Mouse (Mus musculus) heart, embryonic 10.5 days (tissue): ENCODE results near the gene Csad. TPM values are rescaled to one million over a fixed set of nuclear protein-coding genes. Genes with fewer than 3 reads are reported as not detected.
A peak's percentile ranks its signal among the peaks of the same experiment; 100 is the strongest.

Experiments
- DNase-seq: peaks from one replicate; pipeline ENCODE4 v3.0.0-alpha.2; 2017; ENCODE audit warnings: low spot score
- H3K27ac ChIP-seq: fragments of 300-500 bp; sonication (generic); 2 replicates; pipeline ENCODE4 v1.5.1; 2016; ENCODE audit warnings: mild to moderate bottlenecking
- H3K27me3 ChIP-seq: fragments of 300-500 bp; sonication (generic); 2 replicates; pipeline ENCODE4 v1.6.1; 2016; ENCODE audit warnings: mild to moderate bottlenecking; ENCODE audit not compliant: poor library complexity, insufficient read depth, severe bottlenecking
- H3K36me3 ChIP-seq: fragments of 300-500 bp; sonication (generic); 2 replicates; pipeline ENCODE4 v1.6.1; 2016; ENCODE audit warnings: mild to moderate bottlenecking, moderate library complexity
- H3K4me1 ChIP-seq: fragments of 300-500 bp; sonication (generic); 2 replicates; pipeline ENCODE4 v1.6.1; 2016; ENCODE audit warnings: mild to moderate bottlenecking
- H3K4me3 ChIP-seq: fragments of 300-500 bp; sonication (generic); 2 replicates; pipeline ENCODE4 v1.5.1; 2016; ENCODE audit warnings: mild to moderate bottlenecking, moderate library complexity
- H3K9me3 ChIP-seq: fragments of 300-500 bp; sonication (generic); 2 replicates; pipeline ENCODE4 v1.6.1; 2016; ENCODE audit warnings: mild to moderate bottlenecking, moderate library complexity
- WGBS: fragments of 180-500 bp; shearing (Covaris S2); methylation state at CpG from one replicate; pipeline ENCODE4 v1.1.7; 2016; 5-methylcytosine and 5-hydroxymethylcytosine counted together
- polyA plus RNA-seq: library from polyadenylated mRNA; unstranded; fragments of >200 nt; fragmentation: Nextera tagmentation; extraction: Ambion mirVana; gene quantifications from 2 replicates; pipeline ENCODE4 v1.2.1, GENCODE M21; 2016

Gene Csad
- polyA plus RNA-seq, 1 experiment from 2014 or later, result 41.0 TPM

- Histone ChIP-seq H3K4me1 (peaks cover 43% of the 10 kb centered on the region), H3K9me3 (no peaks in the 10 kb centered on the region), H3K4me3 (no peak overlapping the region), H3K27me3 (peaks cover 5% of the 10 kb centered on the region; the same call in 1 of the 2 replicates), H3K36me3 (peaks cover 38% of the 10 kb centered on the region), H3K27ac (peak overlapping the region; percentile 32; the same call in 1 of the 2 replicates)
- DNase-seq, result no peak
- 86% methylated on average over 10 of the region's 10 CpGs for WGBS
Measured at GRCm38 (mm10) chr15:102188096-102188495, 16.4 kb downstream of the Csad start.

- WGBS, result 81% methylated on average over 11 of the region's 11 CpGs
- Histone ChIP-seq H3K4me1 (peaks cover 26% of the 10 kb centered on the region), H3K27ac (no peak overlapping the region), H3K4me3 (no peak overlapping the region), H3K9me3 (no peaks in the 10 kb centered on the region), H3K36me3 (peaks cover 38% of the 10 kb centered on the region), H3K27me3 (peaks cover 5% of the 10 kb centered on the region; the same call in 1 of the 2 replicates)
- DNase-seq, result no peak
Measured at GRCm38 (mm10) chr15:102186239-102186638, 18.3 kb downstream of the Csad start.

- Histone ChIP-seq H3K4me1 (peaks cover 14% of the 10 kb centered on the region), H3K36me3 (peaks cover 48% of the 10 kb centered on the region), H3K4me3 (no peak overlapping the region), H3K27me3 (no peaks in the 10 kb centered on the region), H3K27ac (no peak overlapping the region), H3K9me3 (no peaks in the 10 kb centered on the region)
- no peak for DNase-seq
- 75% methylated on average over 3 of the region's 3 CpGs for WGBS
Measured at GRCm38 (mm10) chr15:102183076-102183475, 21.4 kb downstream of the Csad start.

GRCm38 (mm10) chr15:102179924-102180323 is 24.6 kb downstream of the Csad start:
- H3K27me3 ChIP-seq, result no peaks in the 10 kb centered on the region
- no peaks in the 10 kb centered on the region for H3K4me1 ChIP-seq
- no peaks in the 10 kb centered on the region for H3K9me3 ChIP-seq
- no peak overlapping the region for H3K4me3 ChIP-seq
- no peak overlapping the region for H3K27ac ChIP-seq
- H3K36me3 ChIP-seq, result peaks cover 30% of the 10 kb centered on the region
- 88% methylated on average over 14 of the region's 14 CpGs for WGBS
- DNase-seq, result no peak

- Histone ChIP-seq H3K36me3 (peaks cover 22% of the 10 kb centered on the region), H3K27ac (no peak overlapping the region), H3K4me3 (no peak overlapping the region), H3K9me3 (no peaks in the 10 kb centered on the region), H3K4me1 (no peaks in the 10 kb centered on the region), H3K27me3 (no peaks in the 10 kb centered on the region)
- no peak for DNase-seq
- WGBS, result 74% methylated on average over 9 of the region's 9 CpGs
Measured at GRCm38 (mm10) chr15:102179106-102179505, 25.4 kb downstream of the Csad start.

- Histone ChIP-seq H3K36me3 (peaks cover 16% of the 10 kb centered on the region), H3K27ac (no peak overlapping the region), H3K4me1 (no peaks in the 10 kb centered on the region), H3K27me3 (no peaks in the 10 kb centered on the region), H3K4me3 (no peak overlapping the region), H3K9me3 (no peaks in the 10 kb centered on the region)
- WGBS, result 22% methylated on average over 6 of the region's 6 CpGs
- no peak for DNase-seq
Measured at GRCm38 (mm10) chr15:102178279-102178678, 26.2 kb downstream of the Csad start.

GRCm38 (mm10) chr15:102177417-102177816 is 27.1 kb downstream of the Csad start:
- Histone ChIP-seq H3K27me3 (no peaks in the 10 kb centered on the region), H3K9me3 (no peaks in the 10 kb centered on the region)
- WGBS, result 85% methylated on average over 8 of the region's 8 CpGs

GRCm38 (mm10) chr15:102176571-102177316 is 27.8 kb downstream of the Csad start:
- Histone ChIP-seq H3K4me3 (no peak overlapping the region), H3K9me3 (no peaks in the 10 kb centered on the region), H3K36me3 (peaks cover 16% of the 10 kb centered on the region), H3K4me1 (no peaks in the 10 kb centered on the region), H3K27ac (no peak overlapping the region), H3K27me3 (no peaks in the 10 kb centered on the region)
- 83% methylated on average over 7 of the region's 7 CpGs for WGBS
- DNase-seq, result no peak

More at GRCm38 (mm10) chr15:102177417-102177816, 27.1 kb downstream of the Csad start:
- no peaks in the 10 kb centered on the region for H3K4me1 ChIP-seq
- H3K4me3 ChIP-seq, result no peak overlapping the region
- DNase-seq, result no peak
- H3K27ac ChIP-seq, result no peak overlapping the region
- peaks cover 16% of the 10 kb centered on the region for H3K36me3 ChIP-seq

GRCm38 (mm10) chr15:102175736-102176319 is 28.7 kb downstream of the Csad start:
- Histone ChIP-seq H3K9me3 (no peaks in the 10 kb centered on the region), H3K27ac (no peak overlapping the region)
- WGBS, result 80% methylated on average over 16 of the region's 16 CpGs

GRCm38 (mm10) chr15:102173581-102173980 is 30.9 kb downstream of the Csad start:
- H3K27me3 ChIP-seq, result no peaks in the 10 kb centered on the region
- peaks cover 5% of the 10 kb centered on the region; the same call in 1 of the 2 replicates for H3K36me3 ChIP-seq
- no peak overlapping the region for H3K27ac ChIP-seq
- 86% methylated on average over 3 of the region's 3 CpGs for WGBS
- DNase-seq, result no peak
- no peak overlapping the region for H3K4me3 ChIP-seq
- H3K9me3 ChIP-seq, result no peaks in the 10 kb centered on the region
- H3K4me1 ChIP-seq, result no peaks in the 10 kb centered on the region

More at GRCm38 (mm10) chr15:102175736-102176319, 28.7 kb downstream of the Csad start:
- Histone ChIP-seq H3K4me3 (no peak overlapping the region), H3K27me3 (no peaks in the 10 kb centered on the region), H3K4me1 (no peaks in the 10 kb centered on the region), H3K36me3 (peaks cover 16% of the 10 kb centered on the region)
- DNase-seq, result no peak

GRCm38 (mm10) chr15:102169064-102169463 is 35.5 kb downstream of the Csad start:
- peaks cover 8% of the 10 kb centered on the region for H3K4me1 ChIP-seq
- H3K27ac ChIP-seq, result no peak overlapping the region
- no peaks in the 10 kb centered on the region for H3K36me3 ChIP-seq
- no peak for DNase-seq
- no peaks in the 10 kb centered on the region for H3K27me3 ChIP-seq
- 60% methylated on average over 2 of the region's 2 CpGs for WGBS
- H3K9me3 ChIP-seq, result no peaks in the 10 kb centered on the region
- no peak overlapping the region for H3K4me3 ChIP-seq

GRCm38 (mm10) chr15:102167620-102168021 is 36.9 kb downstream of the Csad start:
- Histone ChIP-seq H3K4me3 (no peak overlapping the region), H3K27me3 (0 out of 2 replicates have a peak, but pooled peaks cover under 1% of the 10 kb centered on the region), H3K27ac (no peak overlapping the region), H3K9me3 (no peaks in the 10 kb centered on the region), H3K4me1 (peaks cover 8% of the 10 kb centered on the region), H3K36me3 (no peaks in the 10 kb centered on the region)
- 57% methylated on average over 6 of the region's 6 CpGs for WGBS
- no peak for DNase-seq

GRCm38 (mm10) chr15:102165468-102166100 is 38.9 kb downstream of the Csad start:
- peaks cover 15% of the 10 kb centered on the region; the same call in 1 of the 2 replicates for H3K27me3 ChIP-seq
- H3K4me1 ChIP-seq, result peaks cover 8% of the 10 kb centered on the region
- WGBS, result 57% methylated on average over 6 of the region's 6 CpGs
- H3K4me3 ChIP-seq, result no peak overlapping the region
- no peak for DNase-seq
- no peak overlapping the region for H3K27ac ChIP-seq
- H3K36me3 ChIP-seq, result no peaks in the 10 kb centered on the region
- no peaks in the 10 kb centered on the region for H3K9me3 ChIP-seq
